Mouse (Mus musculus): ENCODE results near the gene Psme2b. TPM values are rescaled to one million over a fixed set of nuclear protein-coding genes. Genes with fewer than 3 reads are reported as not detected.
"Not testable (repeated sequence)": the region's sequence is repeated elsewhere in the genome, so short reads cannot be mapped to it uniquely, and the experiment has no call there.

Psme2b gene
- 3.8 and 6.9 TPM in 2 replicates for polyA plus RNA-seq (2015; fragmentation: Nextera tagmentation; extraction: Ambion mirVana)

- H3K4me2 ChIP-seq (replicated peaks; ENCODE audit: low read depth, low read length); ATAC-seq (ENCODE audit: low FRiP score, low TSS enrichment); H3K4me3 ChIP-seq (ENCODE audit: low read length); H3K27me3 ChIP-seq (ENCODE audit: insufficient read depth, low read length); H3K9ac ChIP-seq (replicated peaks; ENCODE audit: low read length); H3K27ac ChIP-seq (ENCODE audit: low read length); H3K36me3 ChIP-seq (ENCODE audit: insufficient read depth, low read length); H3K9me3 ChIP-seq (ENCODE audit: low read length); H3K4me1 ChIP-seq (ENCODE audit: insufficient read depth, low read length): not testable (repeated sequence)
- 85% methylated on average over 6 of the region's 6 CpGs for WGBS
Measured at GRCm38 (mm10) chr11:48946090-48946489, at the start of gene Psme2b. TSS of gene Psme2b (minus strand) at chr11:48946190.

GRCm38 (mm10) chr11:48994018-48994417, 48.0 kb upstream of the Psme2b start, which contains the start of gene Tgtp1:
TSS of gene Tgtp1 (minus strand) at chr11:48994172.
- peak; percentile 89 for ATAC-seq (ENCODE audit: low FRiP score, low TSS enrichment)
- H3K9ac ChIP-seq (replicated peaks; ENCODE audit: low read length); H3K4me3 ChIP-seq (ENCODE audit: low read length); H3K27me3 ChIP-seq (ENCODE audit: insufficient read depth, low read length); H3K9me3 ChIP-seq (ENCODE audit: low read length); H3K36me3 ChIP-seq (ENCODE audit: insufficient read depth, low read length); H3K4me2 ChIP-seq (replicated peaks; ENCODE audit: low read depth, low read length): not testable (repeated sequence)
- H3K27ac ChIP-seq (ENCODE audit: low read length), result peak within 1 kb of the TSS; percentile 38; the same call in 1 of the 2 replicates
- WGBS, result 6% methylated on average over 2 of the region's 2 CpGs
- peaks cover 13% of the 10 kb centered on the region for H3K4me1 ChIP-seq (ENCODE audit: insufficient read depth, low read length)

- H3K4me2 ChIP-seq (replicated peaks; ENCODE audit: low read depth, low read length); H3K9ac ChIP-seq (replicated peaks; ENCODE audit: low read length); H3K36me3 ChIP-seq (ENCODE audit: insufficient read depth, low read length); ATAC-seq (ENCODE audit: low FRiP score, low TSS enrichment); H3K27ac ChIP-seq (ENCODE audit: low read length); H3K27me3 ChIP-seq (ENCODE audit: insufficient read depth, low read length); H3K4me3 ChIP-seq (ENCODE audit: low read length); H3K9me3 ChIP-seq (ENCODE audit: low read length): not testable (repeated sequence)
- peaks cover 13% of the 10 kb centered on the region for H3K4me1 ChIP-seq (ENCODE audit: insufficient read depth, low read length)
- 17% methylated on average over 10 of the region's 10 CpGs for WGBS
Measured at GRCm38 (mm10) chr11:48993296-48993695, 47.3 kb upstream of the Psme2b start.

GRCm38 (mm10) chr11:48991740-48992520, 45.9 kb upstream of the Psme2b start, which contains the start of gene Gm12185:
TSS of gene Gm12185 (minus strand) at chr11:48992226.
- WGBS, result 47% methylated on average over 4 of the region's 4 CpGs
- not testable (repeated sequence) for H3K27ac ChIP-seq (ENCODE audit: low read length); H3K9me3 ChIP-seq (ENCODE audit: low read length); H3K27me3 ChIP-seq (ENCODE audit: insufficient read depth, low read length); H3K4me2 ChIP-seq (replicated peaks; ENCODE audit: low read depth, low read length); ATAC-seq (ENCODE audit: low FRiP score, low TSS enrichment); H3K4me3 ChIP-seq (ENCODE audit: low read length); H3K9ac ChIP-seq (replicated peaks; ENCODE audit: low read length); H3K36me3 ChIP-seq (ENCODE audit: insufficient read depth, low read length)
- peaks cover 13% of the 10 kb centered on the region for H3K4me1 ChIP-seq (ENCODE audit: insufficient read depth, low read length)

GRCm38 (mm10) chr11:48989981-48990380, 44.0 kb upstream of the Psme2b start:
- not testable (repeated sequence) for H3K36me3 ChIP-seq (ENCODE audit: insufficient read depth, low read length); H3K27me3 ChIP-seq (ENCODE audit: insufficient read depth, low read length); H3K9me3 ChIP-seq (ENCODE audit: low read length); H3K9ac ChIP-seq (replicated peaks; ENCODE audit: low read length); H3K27ac ChIP-seq (ENCODE audit: low read length); H3K4me3 ChIP-seq (ENCODE audit: low read length); H3K4me2 ChIP-seq (replicated peaks; ENCODE audit: low read depth, low read length); ATAC-seq (ENCODE audit: low FRiP score, low TSS enrichment)
- H3K4me1 ChIP-seq (ENCODE audit: insufficient read depth, low read length), result peaks cover 13% of the 10 kb centered on the region
- 71% methylated on average over 1 of the region's 2 CpGs for WGBS

GRCm38 (mm10) chr11:48988219-48988618, 42.2 kb upstream of the Psme2b start:
- H3K9ac ChIP-seq (replicated peaks; ENCODE audit: low read length); H3K27ac ChIP-seq (ENCODE audit: low read length); H3K36me3 ChIP-seq (ENCODE audit: insufficient read depth, low read length); H3K4me2 ChIP-seq (replicated peaks; ENCODE audit: low read depth, low read length); H3K27me3 ChIP-seq (ENCODE audit: insufficient read depth, low read length); H3K4me3 ChIP-seq (ENCODE audit: low read length); H3K4me1 ChIP-seq (ENCODE audit: insufficient read depth, low read length); ATAC-seq (ENCODE audit: low FRiP score, low TSS enrichment); H3K9me3 ChIP-seq (ENCODE audit: low read length): not testable (repeated sequence)
- 66% methylated on average over 2 of the region's 3 CpGs for WGBS

- not testable (repeated sequence) for ATAC-seq (ENCODE audit: low FRiP score, low TSS enrichment); H3K4me1 ChIP-seq (ENCODE audit: insufficient read depth, low read length); H3K9ac ChIP-seq (replicated peaks; ENCODE audit: low read length); H3K36me3 ChIP-seq (ENCODE audit: insufficient read depth, low read length); H3K4me2 ChIP-seq (replicated peaks; ENCODE audit: low read depth, low read length); H3K9me3 ChIP-seq (ENCODE audit: low read length); H3K27me3 ChIP-seq (ENCODE audit: insufficient read depth, low read length); H3K4me3 ChIP-seq (ENCODE audit: low read length); H3K27ac ChIP-seq (ENCODE audit: low read length)
- no CpG with 5 or more reads among the region's 3 CpGs for WGBS
Measured at GRCm38 (mm10) chr11:48982848-48983247, 36.9 kb upstream of the Psme2b start.

GRCm38 (mm10) chr11:48980052-48980451, 34.1 kb upstream of the Psme2b start:
- H3K9me3 ChIP-seq (ENCODE audit: low read length); H3K4me3 ChIP-seq (ENCODE audit: low read length); H3K4me1 ChIP-seq (ENCODE audit: insufficient read depth, low read length); H3K4me2 ChIP-seq (replicated peaks; ENCODE audit: low read depth, low read length); H3K27me3 ChIP-seq (ENCODE audit: insufficient read depth, low read length); H3K27ac ChIP-seq (ENCODE audit: low read length); ATAC-seq (ENCODE audit: low FRiP score, low TSS enrichment); H3K9ac ChIP-seq (replicated peaks; ENCODE audit: low read length); H3K36me3 ChIP-seq (ENCODE audit: insufficient read depth, low read length): not testable (repeated sequence)
- no CpG with 5 or more reads among the region's 5 CpGs for WGBS

- not testable (repeated sequence) for H3K36me3 ChIP-seq (ENCODE audit: insufficient read depth, low read length); H3K27me3 ChIP-seq (ENCODE audit: insufficient read depth, low read length); H3K4me2 ChIP-seq (replicated peaks; ENCODE audit: low read depth, low read length); ATAC-seq (ENCODE audit: low FRiP score, low TSS enrichment); H3K4me1 ChIP-seq (ENCODE audit: insufficient read depth, low read length); H3K9me3 ChIP-seq (ENCODE audit: low read length); H3K27ac ChIP-seq (ENCODE audit: low read length); H3K9ac ChIP-seq (replicated peaks; ENCODE audit: low read length); H3K4me3 ChIP-seq (ENCODE audit: low read length)
- WGBS, result no CpG with 5 or more reads among the region's 3 CpGs
Measured at GRCm38 (mm10) chr11:48979251-48979650, 33.3 kb upstream of the Psme2b start, which contains the start of gene 9930111J21Rik1. TSS of gene 9930111J21Rik1 (minus strand) at chr11:48979398.

GRCm38 (mm10) chr11:48978240-48978939, 32.4 kb upstream of the Psme2b start, which contains the start of gene Olfr56:
TSS of gene Olfr56 (plus strand) at chr11:48978889.
- H3K9ac ChIP-seq (replicated peaks; ENCODE audit: low read length); H3K4me1 ChIP-seq (ENCODE audit: insufficient read depth, low read length); H3K4me2 ChIP-seq (replicated peaks; ENCODE audit: low read depth, low read length); H3K36me3 ChIP-seq (ENCODE audit: insufficient read depth, low read length); H3K9me3 ChIP-seq (ENCODE audit: low read length); H3K4me3 ChIP-seq (ENCODE audit: low read length); ATAC-seq (ENCODE audit: low FRiP score, low TSS enrichment); H3K27me3 ChIP-seq (ENCODE audit: insufficient read depth, low read length); H3K27ac ChIP-seq (ENCODE audit: low read length): not testable (repeated sequence)
- WGBS, result no CpG with 5 or more reads among the region's 1 CpGs
